Mouse (Mus musculus) liver, embryonic 14.5 days (tissue): ENCODE results near the gene Ada. TPM values are rescaled to one million over a fixed set of nuclear protein-coding genes. Genes with fewer than 3 reads are reported as not detected.

Source experiments
- ATAC-seq: fragments of 200-750 bp; cut with Nextera tagmentation; 2 replicates; pipeline ENCODE4 v1.8.0; 2017; ENCODE audit warnings: moderate number of reproducible peaks, mild to moderate bottlenecking, moderate library complexity; ENCODE audit not compliant: insufficient read depth
- DNase-seq, 3 experiments: peaks; one replicate each; pipeline ENCODE4 v3.0.0-alpha.2; 2012 to 2013; ENCODE audit warnings: low read depth in 3 of 3, low spot score in 3 of 3
- H3K27ac ChIP-seq: fragments of 300-500 bp; sonication (generic); 2 replicates; pipeline ENCODE4 v1.5.1; 2014; ENCODE audit warnings: moderate library complexity, mild to moderate bottlenecking, control low read depth, inconsistent platforms
- H3K27me3 ChIP-seq: fragments of 300-500 bp; sonication (generic); 2 replicates; pipeline ENCODE4 v1.6.1; 2014; ENCODE audit warnings: mild to moderate bottlenecking, low read length, moderate library complexity; ENCODE audit not compliant: control insufficient read depth, insufficient read depth
- H3K36me3 ChIP-seq: fragments of 300-500 bp; sonication (generic); replicated peaks from 2 replicates; pipeline ENCODE4 v1.6.1; 2014; ENCODE audit warnings: low read depth; ENCODE audit not compliant: control insufficient read depth, insufficient read depth
- H3K4me1 ChIP-seq, 2 experiments: fragments of 200-500 bp in 1 of 2; fragments of 300-500 bp in 1 of 2; sonication (generic) in 1 of 2; replicated peaks; 2 replicates each; pipeline ENCODE4 v1.6.1; 2012 to 2014; ENCODE audit warnings: antibody characterized with exemption in 1 of 2, inconsistent platforms in 1 of 2, low read length in 1 of 2; ENCODE audit not compliant: control insufficient read depth in 2 of 2, insufficient read depth in 2 of 2
- H3K4me2 ChIP-seq: fragments of 300-500 bp; sonication (generic); 2 replicates; pipeline ENCODE4 v1.6.1; 2014; ENCODE audit warnings: low read depth, mild to moderate bottlenecking, control low read depth, moderate library complexity
- H3K4me3 ChIP-seq, 2 experiments: fragments of 200-500 bp in 1 of 2; fragments of 300-500 bp in 1 of 2; sonication (generic) in 1 of 2; 2 replicates each; pipeline ENCODE4 v1.5.1; 2012 to 2014; ENCODE audit warnings: low read depth in 2 of 2, low read length in 2 of 2, mild to moderate bottlenecking in 2 of 2, control low read depth in 1 of 2, inconsistent platforms in 1 of 2, moderate library complexity in 1 of 2; ENCODE audit not compliant: insufficient read depth in 1 of 2
- H3K9ac ChIP-seq: fragments of 300-500 bp; sonication (generic); replicated peaks from 2 replicates; pipeline ENCODE4 v1.6.1; 2014; ENCODE audit warnings: mild to moderate bottlenecking, control low read depth, moderate library complexity
- H3K9me3 ChIP-seq: fragments of 300-500 bp; sonication (generic); 2 replicates; pipeline ENCODE4 v1.6.1; 2016; ENCODE audit warnings: low read length, mixed read lengths; ENCODE audit not compliant: control insufficient read depth
- CTCF ChIP-seq: IDR thresholded peaks from 2 replicates; pipeline ENCODE4 v1.5.1; 2016; ENCODE audit warnings: antibody characterized with exemption, low read depth, control low read depth
- EP300 ChIP-seq: IDR thresholded peaks from 2 replicates; pipeline ENCODE4 v1.6.1; 2016; ENCODE audit warnings: antibody characterized with exemption, low read depth
- WGBS: fragments of 180-500 bp; shearing (Covaris S2); extraction: QIAGEN DNeasy Blood & Tissue Kit; methylation state at CpG from one replicate; pipeline ENCODE4 v1.1.7; 2014; ENCODE audit not compliant: insufficient replicate concordance; 5-methylcytosine and 5-hydroxymethylcytosine counted together
- polyA plus RNA-seq, 2 experiments: library from polyadenylated mRNA; depleted of rRNA in 1 of 2; stranded (reverse) in 1 of 2; unstranded in 1 of 2; fragments of >200 nt; fragmentation: Nextera tagmentation in 1 of 2; extraction: Ambion mirVana in 1 of 2; gene quantifications; 2 replicates each; pipeline versions ENCODE4 v1.2.1 to v1.2.3; 2012 to 2014

Ada gene
- polyA plus RNA-seq, 2 experiments, result 2.9 to 3.8 TPM

DNA sequence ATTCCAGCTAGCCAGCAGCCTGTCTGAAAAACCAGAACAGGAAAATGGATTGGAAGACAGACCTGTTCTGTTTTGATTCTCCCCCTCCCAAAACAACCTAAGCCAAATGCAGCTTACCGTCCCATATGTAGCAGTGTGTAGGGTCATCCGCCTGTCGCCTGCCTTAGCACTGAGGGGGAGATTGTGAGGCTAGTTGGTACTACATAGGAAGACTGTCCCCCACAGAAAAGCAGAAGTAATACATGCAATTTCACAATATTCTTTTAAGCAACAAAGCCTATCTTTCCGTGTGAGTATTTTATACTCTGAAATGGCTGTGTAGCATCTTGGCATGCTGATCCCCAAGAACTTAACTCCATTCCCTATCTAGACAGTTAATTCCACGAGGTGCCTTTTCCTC lies 47.1 kb downstream of the Ada start:
- Histone ChIP-seq H3K9ac (no peak overlapping the region), H3K27ac (no peak overlapping the region), H3K9me3 (no peaks in the 10 kb centered on the region), H3K27me3 (no peaks in the 10 kb centered on the region), H3K4me3 (no peak overlapping the region), H3K4me2 (no peak overlapping the region), H3K36me3 (no peaks in the 10 kb centered on the region), H3K4me1 (peaks cover 10 to 28% of the 10 kb centered on the region in 2 experiments)
- 58% methylated on average over 5 of the region's 5 CpGs for WGBS
- TF ChIP-seq EP300, result no peak
- no peak for TF ChIP-seq CTCF
- no peak for ATAC-seq
- no peak for DNase-seq

DNA sequence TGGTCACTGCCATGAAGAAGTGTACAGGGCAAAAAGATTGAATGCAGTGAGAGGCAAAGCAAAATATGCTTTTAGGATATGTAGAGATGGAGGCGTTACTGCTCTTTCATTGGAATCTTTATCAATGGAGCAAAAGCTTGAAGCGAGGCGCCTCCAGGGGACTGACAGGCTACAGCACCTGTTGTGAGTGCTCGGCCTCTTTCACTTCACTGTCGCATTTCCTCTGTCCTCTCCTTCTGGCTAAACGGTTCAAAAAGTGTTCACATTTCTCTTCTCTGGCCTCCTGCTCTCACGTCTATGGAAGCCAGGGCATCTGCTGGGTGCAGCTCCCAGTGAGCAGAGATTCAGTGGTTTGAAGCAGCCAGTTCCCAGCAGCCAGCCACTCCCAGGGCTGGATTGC lies 47.6 kb downstream of the Ada start:
- H3K27ac ChIP-seq, result no peak overlapping the region
- no peak for TF ChIP-seq EP300
- TF ChIP-seq CTCF, result no peak
- H3K27me3 ChIP-seq, result no peaks in the 10 kb centered on the region
- H3K4me1 ChIP-seq, result peaks cover 12 to 31% of the 10 kb centered on the region in 2 experiments
- DNase-seq, result no peak
- H3K4me2 ChIP-seq, result no peak overlapping the region
- WGBS, result 67% methylated on average over 7 of the region's 7 CpGs
- no peak for ATAC-seq
- no peaks in the 10 kb centered on the region for H3K36me3 ChIP-seq
- no peaks in the 10 kb centered on the region for H3K9me3 ChIP-seq
- H3K4me3 ChIP-seq, result no peak overlapping the region
- no peak overlapping the region for H3K9ac ChIP-seq

DNA sequence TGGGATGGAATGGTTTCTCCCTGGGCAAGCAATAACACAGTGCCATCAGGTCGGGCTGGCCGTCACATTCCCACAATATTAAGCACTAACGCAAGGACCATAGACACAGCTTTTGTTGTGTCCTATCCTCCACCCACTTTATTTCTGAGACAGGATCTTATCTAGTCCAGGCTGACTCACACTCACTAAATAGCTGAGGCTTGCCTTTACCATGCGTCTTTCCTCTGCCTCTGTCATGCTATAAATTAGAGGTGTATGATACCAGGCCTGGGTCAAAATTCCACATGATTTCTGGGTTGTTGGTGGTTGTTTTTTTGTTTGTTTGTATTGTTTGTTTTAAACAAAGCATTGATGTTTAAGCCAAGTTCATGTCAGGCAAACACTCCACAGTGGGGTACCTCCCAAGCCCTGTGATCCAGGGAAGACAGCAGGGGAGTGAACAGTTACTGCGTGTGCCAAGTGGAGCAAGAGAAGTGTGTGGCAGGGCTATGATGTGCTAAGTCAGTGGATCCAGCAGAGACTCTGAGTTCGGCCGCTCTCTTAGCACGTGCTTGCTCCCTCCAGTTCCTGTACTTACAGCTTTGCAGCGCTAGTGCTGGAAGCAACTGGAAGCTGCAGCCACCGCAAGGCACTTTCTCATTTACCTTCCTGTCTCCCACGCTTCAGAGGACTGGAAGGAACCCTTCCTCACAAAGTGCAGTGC lies 50.8 kb downstream of the Ada start:
- Histone ChIP-seq H3K4me1 (peaks cover 31 to 50% of the 10 kb centered on the region in 2 experiments), H3K27ac (no peak overlapping the region), H3K9ac (no peak overlapping the region), H3K27me3 (no peaks in the 10 kb centered on the region), H3K9me3 (no peaks in the 10 kb centered on the region), H3K4me3 (no peak overlapping the region), H3K4me2 (no peak overlapping the region), H3K36me3 (no peaks in the 10 kb centered on the region)
- TF ChIP-seq CTCF (no peak), EP300 (no peak)
- no peak for DNase-seq
- peak; percentile 62; the same call in 1 of the 2 replicates for ATAC-seq
- 49% methylated on average over 11 of the region's 11 CpGs for WGBS

DNA sequence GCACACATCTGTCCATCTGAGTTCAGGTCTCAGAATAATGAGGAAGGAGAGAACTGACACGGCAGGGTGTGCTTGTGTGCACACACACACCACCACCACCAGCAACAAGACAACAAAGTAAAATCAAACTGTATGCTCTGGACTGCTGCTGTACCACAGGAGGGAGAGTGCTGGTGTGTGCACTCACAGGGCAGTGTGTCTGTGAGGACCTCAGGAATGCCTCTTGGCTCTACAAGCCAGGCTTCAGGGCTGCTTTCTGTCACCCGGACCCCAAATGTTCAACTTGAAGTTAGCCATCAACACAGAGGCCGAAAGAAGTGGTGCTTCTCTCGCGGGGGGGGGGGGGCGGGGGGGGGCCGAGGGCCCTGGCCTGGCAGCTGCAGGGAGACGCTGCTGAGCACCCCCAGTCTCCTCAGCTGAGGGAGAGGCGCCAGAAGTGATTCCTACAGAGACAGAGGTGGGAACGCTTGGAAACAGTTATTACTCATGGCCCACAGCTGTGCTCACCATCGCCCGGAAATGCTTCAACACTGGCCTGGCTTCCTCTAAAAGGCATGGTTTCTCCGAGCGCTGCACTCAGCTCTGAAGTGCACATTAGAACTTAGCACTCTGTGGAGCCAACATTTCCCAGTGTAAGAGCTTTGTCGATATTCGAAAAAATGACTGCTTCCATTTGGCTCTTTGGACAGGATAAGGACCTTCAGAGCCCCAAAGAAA lies 52.1 kb downstream of the Ada start:
- DNase-seq, result no peak
- H3K4me2 ChIP-seq, result no peak overlapping the region
- peaks cover 37 to 57% of the 10 kb centered on the region in 2 experiments for H3K4me1 ChIP-seq
- ATAC-seq, result no peak
- no peak overlapping the region for H3K4me3 ChIP-seq
- WGBS, result 37% methylated on average over 13 of the region's 16 CpGs
- peak overlapping the region; percentile 31; the same call in 1 of the 2 replicates for H3K9ac ChIP-seq
- H3K27me3 ChIP-seq, result no peaks in the 10 kb centered on the region
- no peaks in the 10 kb centered on the region for H3K36me3 ChIP-seq
- no peaks in the 10 kb centered on the region for H3K9me3 ChIP-seq
- H3K27ac ChIP-seq, result peak overlapping the region; percentile 33; the same call in 1 of the 2 replicates
- TF ChIP-seq CTCF (no peak), EP300 (no peak)

DNA sequence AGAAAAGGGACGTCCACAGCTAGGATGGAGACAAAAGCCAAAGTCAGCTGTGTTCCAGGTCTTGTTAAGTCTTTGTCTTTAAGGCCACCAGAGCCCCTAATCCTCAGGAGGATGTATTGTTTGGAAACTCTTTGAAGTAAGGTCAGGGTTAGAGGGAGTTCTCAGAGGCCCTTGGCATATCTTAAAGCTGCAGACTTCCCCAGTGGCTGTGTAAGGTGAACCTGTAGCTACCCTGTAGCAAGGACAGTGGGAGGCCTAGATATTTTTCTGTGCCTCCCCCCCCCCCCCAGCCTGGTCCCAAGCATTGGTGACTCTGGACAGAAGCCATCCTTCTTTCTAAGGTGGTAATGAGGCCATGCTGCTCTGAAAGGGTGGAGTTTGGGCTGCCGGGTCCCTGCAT lies 53.3 kb downstream of the Ada start:
- H3K9me3 ChIP-seq, result no peaks in the 10 kb centered on the region
- 30% methylated on average over 2 of the region's 2 CpGs for WGBS
- TF ChIP-seq EP300 (0 out of 2 replicates have a peak, but pooled peaks have one; percentile 33), CTCF (no peak)
- peak; percentile 37; the same call in 1 of the 2 replicates for ATAC-seq
- no peaks in the 10 kb centered on the region for H3K36me3 ChIP-seq
- no peak for DNase-seq
- H3K4me2 ChIP-seq, result 0 out of 2 replicates have a peak overlapping the region, but pooled peaks have one; percentile 4
- H3K27ac ChIP-seq, result peak overlapping the region; percentile 39; the same call in 1 of the 2 replicates
- no peak overlapping the region for H3K4me3 ChIP-seq
- H3K4me1 ChIP-seq, result peaks cover 48 to 63% of the 10 kb centered on the region in 2 experiments
- H3K9ac ChIP-seq, result peak overlapping the region; percentile 13; the same call in 1 of the 2 replicates
- no peaks in the 10 kb centered on the region for H3K27me3 ChIP-seq
